Mouse (Mus musculus) limb, embryonic 14.5 days (tissue): ENCODE measurements around the gene Mef2a. TPM values are rescaled to one million over a fixed set of nuclear protein-coding genes. Genes with fewer than 3 reads are reported as not detected.
A peak's percentile ranks its signal among the peaks of the same experiment; 100 is the strongest.

Experiments used
- ATAC-seq: fragments of 200-750 bp; cut with Nextera tagmentation; 2 replicates; pipeline ENCODE4 v1.8.0; 2017; ENCODE audit warnings: low read depth, moderate number of reproducible peaks, moderate TSS enrichment; ENCODE audit not compliant: low FRiP score
- DNase-seq: peaks from one replicate; pipeline ENCODE4 v3.0.0-alpha.2; 2015; ENCODE audit warnings: low spot score
- H3K27ac ChIP-seq: fragments of 300-500 bp; sonication (generic); replicated peaks from 2 replicates; pipeline ENCODE4 v1.5.1; 2014; ENCODE audit warnings: low read depth, mild to moderate bottlenecking, low read length, moderate library complexity, mixed read lengths
- H3K27me3 ChIP-seq: fragments of 300-500 bp; sonication (generic); 2 replicates; pipeline ENCODE4 v1.6.1; 2014; ENCODE audit warnings: low read length, mixed read lengths; ENCODE audit not compliant: control insufficient read depth, insufficient read depth
- H3K36me3 ChIP-seq: fragments of 300-500 bp; sonication (generic); 2 replicates; pipeline ENCODE4 v1.6.1; 2014; ENCODE audit warnings: mild to moderate bottlenecking, low read length, moderate library complexity, mixed read lengths; ENCODE audit not compliant: control insufficient read depth, insufficient read depth
- H3K4me1 ChIP-seq: fragments of 300-500 bp; sonication (generic); 2 replicates; pipeline ENCODE4 v1.6.1; 2014; ENCODE audit warnings: antibody characterized with exemption, low read length, mixed read lengths; ENCODE audit not compliant: control insufficient read depth, insufficient read depth
- H3K4me2 ChIP-seq: fragments of 300-500 bp; sonication (generic); replicated peaks from 2 replicates; pipeline ENCODE4 v1.6.1; 2014; ENCODE audit warnings: low read depth, mild to moderate bottlenecking, low read length, moderate library complexity; ENCODE audit not compliant: severe bottlenecking
- H3K4me3 ChIP-seq: fragments of 300-500 bp; sonication (generic); replicated peaks from 2 replicates; pipeline ENCODE4 v1.5.1; 2014; ENCODE audit warnings: low read length
- H3K9ac ChIP-seq: fragments of 300-500 bp; sonication (generic); 2 replicates; pipeline ENCODE4 v1.6.1; 2014; ENCODE audit warnings: mild to moderate bottlenecking, low read depth, low read length, moderate library complexity; ENCODE audit not compliant: severe bottlenecking
- H3K9me3 ChIP-seq: fragments of 300-500 bp; sonication (generic); 2 replicates; pipeline ENCODE4 v1.6.1; 2016; ENCODE audit warnings: low read length; ENCODE audit not compliant: control insufficient read depth
- POLR2A ChIP-seq: fragments of 200-500 bp; IDR thresholded peaks from 2 replicates; pipeline ENCODE4 v1.8.0; 2012; ENCODE audit warnings: inconsistent platforms, mild to moderate bottlenecking, moderate library complexity, borderline replicate concordance; ENCODE audit not compliant: insufficient read depth, insufficient read length; ENCODE audit errors: extremely low read depth
- WGBS: fragments of 180-500 bp; shearing (Covaris S2); extraction: QIAGEN DNeasy Blood & Tissue Kit; methylation state at CpG from one replicate; pipeline ENCODE4 v1.1.7; 2014; 5-methylcytosine and 5-hydroxymethylcytosine counted together
- polyA plus RNA-seq, 2 experiments: library from polyadenylated mRNA; depleted of rRNA in 1 of 2; stranded (reverse) in 1 of 2; unstranded in 1 of 2; fragments of >200 nt; fragmentation: Nextera tagmentation in 1 of 2; extraction: Ambion mirVana in 1 of 2; gene quantifications; 2 replicates each; pipeline versions ENCODE4 v1.2.1 to v1.2.3; 2012 to 2014

Mef2a gene
- polyA plus RNA-seq, 2 experiments: 41.5 to 52.0 TPM

GRCm38 (mm10) chr7:67390760-67391159 is 18.1 kb upstream of the Mef2a start:
- Histone ChIP-seq H3K9ac (no peak overlapping the region), H3K9me3 (no peaks in the 10 kb centered on the region), H3K27me3 (no peaks in the 10 kb centered on the region), H3K27ac (no peak overlapping the region), H3K4me1 (no peaks in the 10 kb centered on the region), H3K4me3 (no peak overlapping the region), H3K4me2 (no peak overlapping the region), H3K36me3 (no peaks in the 10 kb centered on the region)
- no peak for ATAC-seq
- WGBS: 69% methylated on average over 5 of the region's 5 CpGs
- no peak for TF ChIP-seq POLR2A
- DNase-seq: no peak

- 77% methylated on average over 7 of the region's 7 CpGs for WGBS
- ATAC-seq: no peak
- no peak for DNase-seq
- H3K36me3 ChIP-seq: no peaks in the 10 kb centered on the region
- no peaks in the 10 kb centered on the region for H3K9me3 ChIP-seq
- no peak overlapping the region for H3K4me2 ChIP-seq
- H3K27ac ChIP-seq: no peak overlapping the region
- H3K4me3 ChIP-seq: no peak overlapping the region
- no peak overlapping the region for H3K9ac ChIP-seq
- H3K4me1 ChIP-seq: no peaks in the 10 kb centered on the region
- H3K27me3 ChIP-seq: no peaks in the 10 kb centered on the region
- no peak for TF ChIP-seq POLR2A
Measured at GRCm38 (mm10) chr7:67390095-67390494, 17.4 kb upstream of the Mef2a start.

GRCm38 (mm10) chr7:67384942-67385872 is 12.5 kb upstream of the Mef2a start:
- no peak for TF ChIP-seq POLR2A
- no peaks in the 10 kb centered on the region for H3K9me3 ChIP-seq
- H3K9ac ChIP-seq: no peak overlapping the region
- no peaks in the 10 kb centered on the region for H3K4me1 ChIP-seq
- DNase-seq: peak; percentile 29
- 68% methylated on average over 6 of the region's 6 CpGs for WGBS
- no peaks in the 10 kb centered on the region for H3K27me3 ChIP-seq
- H3K36me3 ChIP-seq: no peaks in the 10 kb centered on the region
- no peak overlapping the region for H3K4me2 ChIP-seq
- no peak overlapping the region for H3K4me3 ChIP-seq
- H3K27ac ChIP-seq: no peak overlapping the region
- peak; percentile 84 for ATAC-seq

- H3K36me3 ChIP-seq: no peaks in the 10 kb centered on the region
- H3K4me2 ChIP-seq: no peak overlapping the region
- H3K9me3 ChIP-seq: no peaks in the 10 kb centered on the region
- 75% methylated on average over 6 of the region's 6 CpGs for WGBS
- ATAC-seq: no peak
- H3K4me3 ChIP-seq: no peak overlapping the region
- no peak for TF ChIP-seq POLR2A
- H3K9ac ChIP-seq: no peak overlapping the region
- DNase-seq: no peak
- H3K27ac ChIP-seq: no peak overlapping the region
- H3K27me3 ChIP-seq: no peaks in the 10 kb centered on the region
- H3K4me1 ChIP-seq: no peaks in the 10 kb centered on the region
Measured at GRCm38 (mm10) chr7:67380174-67381129, 7.8 kb upstream of the Mef2a start.

- H3K4me3 ChIP-seq: no peak overlapping the region
- H3K27ac ChIP-seq: no peak overlapping the region
- H3K4me1 ChIP-seq: peaks cover 10% of the 10 kb centered on the region; the same call in 1 of the 2 replicates
- H3K27me3 ChIP-seq: no peaks in the 10 kb centered on the region
- no peak overlapping the region for H3K9ac ChIP-seq
- H3K4me2 ChIP-seq: no peak overlapping the region
- ATAC-seq (no peak), DNase-seq (no peak)
- 85% methylated on average over 6 of the region's 6 CpGs for WGBS
- H3K9me3 ChIP-seq: no peaks in the 10 kb centered on the region
- H3K36me3 ChIP-seq: no peaks in the 10 kb centered on the region
- no peak for TF ChIP-seq POLR2A
Measured at GRCm38 (mm10) chr7:67376796-67377195, 4.1 kb upstream of the Mef2a start.
